Mouse (Mus musculus) myocyte (in vitro differentiated cells): ENCODE results near the gene Neo1. TPM values are rescaled to one million over a fixed set of nuclear protein-coding genes. Genes with fewer than 3 reads are reported as not detected.

Source experiments
- H3K27me3 ChIP-seq: one replicate; pipeline ENCODE4 v1.6.1; 2011; ENCODE audit not compliant: control insufficient read depth, insufficient read depth, insufficient read length
- H3K36me3 ChIP-seq: one replicate; pipeline ENCODE4 v1.6.1; 2011; ENCODE audit not compliant: control insufficient read depth, insufficient read depth
- H3K4me2 ChIP-seq: one replicate; pipeline ENCODE4 v1.6.1; 2011; ENCODE audit warnings: low read depth, control low read depth
- H3K4me3 ChIP-seq: one replicate; pipeline ENCODE4 v1.5.1; 2011; ENCODE audit warnings: mild to moderate bottlenecking, control low read depth, moderate library complexity
- H3K79me2 ChIP-seq: one replicate; pipeline ENCODE4 v1.6.1; 2011; ENCODE audit not compliant: control insufficient read depth, insufficient read depth
- H3ac ChIP-seq: one replicate; pipeline ENCODE4 v1.6.1; 2011; ENCODE audit not compliant: control insufficient read depth, insufficient read length
- CEBPB ChIP-seq: IDR thresholded peaks from 2 replicates; pipeline ENCODE4 v1.6.1; 2011; ENCODE audit warnings: mild to moderate bottlenecking, moderate library complexity; ENCODE audit not compliant: poor library complexity, insufficient read depth, severe bottlenecking
- E2F4 ChIP-seq: IDR thresholded peaks from one replicate; pipeline ENCODE4 v1.6.1; 2011; ENCODE audit warnings: mild to moderate bottlenecking, control low read depth, moderate library complexity; ENCODE audit not compliant: insufficient read depth
- MAX ChIP-seq: IDR thresholded peaks from one replicate; pipeline ENCODE4 v1.6.1; 2011; ENCODE audit warnings: low read depth, mild to moderate bottlenecking, control low read depth
- MYOD1 ChIP-seq, 3 experiments: IDR thresholded peaks; one replicate each; pipeline ENCODE4 v1.6.1; 2011; ENCODE audit warnings: control low read depth in 2 of 3, low read depth in 2 of 3, mild to moderate bottlenecking in 2 of 3, moderate library complexity in 1 of 3; ENCODE audit not compliant: insufficient read length in 2 of 3, control insufficient read depth in 1 of 3
- MYOG ChIP-seq, 3 experiments: IDR thresholded peaks; one replicate each; pipeline ENCODE4 v1.6.1; 2011; ENCODE audit warnings: control low read depth in 2 of 3, low read depth in 2 of 3, mild to moderate bottlenecking in 2 of 3; ENCODE audit not compliant: insufficient read length in 2 of 3, control insufficient read depth in 1 of 3, insufficient read depth in 1 of 3
- POLR2A ChIP-seq: IDR thresholded peaks from one replicate; pipeline ENCODE4 v1.6.1; 2011; ENCODE audit warnings: low read depth, mild to moderate bottlenecking, control low read depth, moderate library complexity; ENCODE audit not compliant: insufficient read length
- POLR2AphosphoS2 ChIP-seq: IDR thresholded peaks from one replicate; pipeline ENCODE4 v1.6.1; 2011; ENCODE audit warnings: low read depth, control low read depth; ENCODE audit not compliant: insufficient read length
- REST ChIP-seq: IDR thresholded peaks from one replicate; pipeline ENCODE4 v1.6.1; 2011; ENCODE audit warnings: mild to moderate bottlenecking, control low read depth, moderate library complexity; ENCODE audit not compliant: insufficient read depth, insufficient read length
- SRF ChIP-seq: IDR thresholded peaks from one replicate; pipeline ENCODE4 v1.6.1; 2011; ENCODE audit warnings: low read depth; ENCODE audit not compliant: control insufficient read depth, insufficient read length
- TCF12 ChIP-seq: IDR thresholded peaks from one replicate; pipeline ENCODE4 v1.6.1; 2011; ENCODE audit warnings: mild to moderate bottlenecking, control low read depth; ENCODE audit not compliant: poor library complexity, insufficient read depth, severe bottlenecking
- TCF3 ChIP-seq: IDR thresholded peaks from one replicate; pipeline ENCODE4 v1.6.1; 2011; ENCODE audit warnings: low read depth, control low read depth; ENCODE audit not compliant: insufficient read length
- USF1 ChIP-seq: IDR thresholded peaks from one replicate; pipeline ENCODE4 v1.6.1; 2011; ENCODE audit warnings: low read depth, mild to moderate bottlenecking, control low read depth, moderate library complexity
- polyA plus RNA-seq: library from polyadenylated mRNA; unstranded; fragments of >200 nt; fragmentation: generic; extraction: Trizol; gene quantifications from one replicate; pipeline ENCODE4 v1.2.1, GENCODE M21; 2012; ENCODE audit warnings: missing spikeins

Neo1 gene
- polyA plus RNA-seq, 1 experiment, result 36.8 TPM

- no peaks in the 10 kb centered on the region for H3K36me3 ChIP-seq
- H3K4me2 ChIP-seq, result peak overlapping the region; percentile 82
- TF ChIP-seq MYOD1 (IDR thresholded peaks at IDR 0.05; ENCODE audit: control insufficient read depth in 1 of 3, insufficient read length in 2 of 3, low read depth in 2 of 3), result peak in 1 of 3 experiments; percentile 24
- no peak for TF ChIP-seq MYOG (IDR thresholded peaks at IDR 0.05; ENCODE audit: control insufficient read depth in 1 of 3, insufficient read depth in 1 of 3, insufficient read length in 2 of 3, low read depth in 2 of 3)
- peak overlapping the region; percentile 67 for H3K4me3 ChIP-seq
- H3ac ChIP-seq, result peak overlapping the region; percentile 98
- H3K79me2 ChIP-seq, result peaks cover 48% of the 10 kb centered on the region
- no peaks in the 10 kb centered on the region for H3K27me3 ChIP-seq
These were observed 691 bp downstream of the Neo1 start for GRCm38 (mm10) chr9:59035342-59036158.

GRCm38 (mm10) chr9:59034836-59035235, 1.4 kb downstream of the Neo1 start:
- peaks cover 50% of the 10 kb centered on the region for H3K79me2 ChIP-seq
- TF ChIP-seq SRF, result no peak
- no peak for TF ChIP-seq USF1
- no peak for TF ChIP-seq MYOD1 (IDR thresholded peaks at IDR 0.05; ENCODE audit: control insufficient read depth in 1 of 3, insufficient read length in 2 of 3, low read depth in 2 of 3)
- no peak for TF ChIP-seq TCF3
- no peak for TF ChIP-seq POLR2AphosphoS2
- TF ChIP-seq POLR2A, result no peak
- no peak for TF ChIP-seq E2F4
- no peak for TF ChIP-seq MYOG (IDR thresholded peaks at IDR 0.05; ENCODE audit: control insufficient read depth in 1 of 3, insufficient read depth in 1 of 3, insufficient read length in 2 of 3, low read depth in 2 of 3)
- TF ChIP-seq CEBPB, result no peak
- TF ChIP-seq TCF12, result no peak
- no peak for TF ChIP-seq MAX
- TF ChIP-seq REST, result no peak
- H3K27me3 ChIP-seq, result no peaks in the 10 kb centered on the region
- no peaks in the 10 kb centered on the region for H3K36me3 ChIP-seq
- no peak overlapping the region for H3ac ChIP-seq
- peak overlapping the region; percentile 82 for H3K4me2 ChIP-seq
- peak overlapping the region; percentile 67 for H3K4me3 ChIP-seq

- Histone ChIP-seq H3ac (no peak overlapping the region), H3K36me3 (no peaks in the 10 kb centered on the region), H3K4me2 (peak overlapping the region; percentile 59), H3K27me3 (no peaks in the 10 kb centered on the region), H3K79me2 (peaks cover 63% of the 10 kb centered on the region), H3K4me3 (no peak overlapping the region)
- no peak for TF ChIP-seq MYOG (IDR thresholded peaks at IDR 0.05; ENCODE audit: control insufficient read depth in 1 of 3, insufficient read depth in 1 of 3, insufficient read length in 2 of 3, low read depth in 2 of 3)
- no peak for TF ChIP-seq REST
- TF ChIP-seq MYOD1 (IDR thresholded peaks at IDR 0.05; ENCODE audit: control insufficient read depth in 1 of 3, insufficient read length in 2 of 3, low read depth in 2 of 3), result no peak
- TF ChIP-seq SRF, result no peak
- no peak for TF ChIP-seq E2F4
- no peak for TF ChIP-seq USF1
- no peak for TF ChIP-seq TCF3
These were observed 2.7 kb downstream of the Neo1 start for GRCm38 (mm10) chr9:59033492-59033891.

- no peak for TF ChIP-seq POLR2AphosphoS2
- TF ChIP-seq MAX, result no peak
- TF ChIP-seq USF1, result no peak
- no peak for TF ChIP-seq MYOD1 (IDR thresholded peaks at IDR 0.05; ENCODE audit: control insufficient read depth in 1 of 3, insufficient read length in 2 of 3, low read depth in 2 of 3)
- TF ChIP-seq TCF12, result no peak
- no peak for TF ChIP-seq MYOG (IDR thresholded peaks at IDR 0.05; ENCODE audit: control insufficient read depth in 1 of 3, insufficient read depth in 1 of 3, insufficient read length in 2 of 3, low read depth in 2 of 3)
- TF ChIP-seq CEBPB, result no peak
- no peak for TF ChIP-seq TCF3
- no peak for TF ChIP-seq SRF
- no peak for TF ChIP-seq E2F4
- TF ChIP-seq POLR2A, result no peak
- TF ChIP-seq REST, result no peak
- Histone ChIP-seq H3ac (no peak overlapping the region), H3K4me3 (no peak overlapping the region), H3K4me2 (no peak overlapping the region), H3K27me3 (no peaks in the 10 kb centered on the region), H3K36me3 (no peaks in the 10 kb centered on the region), H3K79me2 (peaks cover 46% of the 10 kb centered on the region)
These were observed 11.9 kb downstream of the Neo1 start for GRCm38 (mm10) chr9:59024245-59024844.

GRCm38 (mm10) chr9:59016060-59016719, 20.1 kb downstream of the Neo1 start:
- Histone ChIP-seq H3K79me2 (peaks cover 33% of the 10 kb centered on the region), H3ac (no peak overlapping the region), H3K4me3 (no peak overlapping the region), H3K27me3 (no peaks in the 10 kb centered on the region), H3K4me2 (no peak overlapping the region), H3K36me3 (no peaks in the 10 kb centered on the region)
- TF ChIP-seq MYOG (IDR thresholded peaks at IDR 0.05; ENCODE audit: control insufficient read depth in 1 of 3, insufficient read depth in 1 of 3, insufficient read length in 2 of 3, low read depth in 2 of 3) (no peak), POLR2A (no peak), POLR2AphosphoS2 (no peak), SRF (no peak), TCF12 (no peak), E2F4 (no peak), REST (no peak)
